Mouse (Mus musculus) intestine, postnatal 0 days (tissue): ENCODE measurements around the gene Efemp2. TPM values are rescaled to one million over a fixed set of nuclear protein-coding genes. Genes with fewer than 3 reads are reported as not detected.

Source experiments
- ATAC-seq: fragments of 200-750 bp; cut with Nextera tagmentation; 2 replicates; pipeline ENCODE4 v1.8.0; 2017; ENCODE audit warnings: mild to moderate bottlenecking, moderate TSS enrichment, moderate library complexity
- H3K27ac ChIP-seq: fragments of 300-500 bp; sonication (generic); 2 replicates; pipeline ENCODE4 v1.5.1; 2014; ENCODE audit warnings: mild to moderate bottlenecking, low read depth, low read length, moderate library complexity
- H3K27me3 ChIP-seq: fragments of 300-500 bp; sonication (generic); replicated peaks from 2 replicates; pipeline ENCODE4 v1.6.1; 2014; ENCODE audit warnings: low read length, mixed read lengths; ENCODE audit not compliant: control insufficient read depth, insufficient read depth
- H3K36me3 ChIP-seq: fragments of 300-500 bp; sonication (generic); 2 replicates; pipeline ENCODE4 v1.6.1; 2014; ENCODE audit warnings: mild to moderate bottlenecking, moderate library complexity; ENCODE audit not compliant: control insufficient read depth, insufficient read depth
- H3K4me1 ChIP-seq: fragments of 300-500 bp; sonication (generic); replicated peaks from 2 replicates; pipeline ENCODE4 v1.6.1; 2014; ENCODE audit warnings: antibody characterized with exemption, low read length, mixed read lengths; ENCODE audit not compliant: control insufficient read depth, insufficient read depth
- H3K4me2 ChIP-seq: fragments of 300-500 bp; sonication (generic); replicated peaks from 2 replicates; pipeline ENCODE4 v1.6.1; 2014; ENCODE audit warnings: low read depth, mild to moderate bottlenecking, moderate library complexity
- H3K4me3 ChIP-seq: fragments of 300-500 bp; sonication (generic); 2 replicates; pipeline ENCODE4 v1.5.1; 2014; ENCODE audit warnings: low read depth, low read length
- H3K9ac ChIP-seq: fragments of 300-500 bp; sonication (generic); 2 replicates; pipeline ENCODE4 v1.6.1; 2014; ENCODE audit warnings: mild to moderate bottlenecking, low read depth, low read length
- H3K9me3 ChIP-seq: fragments of 300-500 bp; sonication (generic); 2 replicates; pipeline ENCODE4 v1.6.1; 2016; ENCODE audit warnings: mixed run types; ENCODE audit not compliant: control insufficient read depth
- CTCF ChIP-seq: sonication (generic); IDR thresholded peaks from 2 replicates; pipeline ENCODE4 v1.5.1; 2016; ENCODE audit warnings: low read depth, mild to moderate bottlenecking, control low read depth, antibody characterized with exemption, moderate library complexity
- WGBS: fragments of 180-500 bp; shearing (Covaris S2); extraction: QIAGEN DNeasy Blood & Tissue Kit; methylation state at CpG from one replicate; pipeline ENCODE4 v1.1.7; 2014; 5-methylcytosine and 5-hydroxymethylcytosine counted together
- polyA plus RNA-seq: library from polyadenylated mRNA; unstranded; fragments of >200 nt; fragmentation: Nextera tagmentation; extraction: Ambion mirVana; gene quantifications from 2 replicates; pipeline ENCODE4 v1.2.1, GENCODE M21; 2015

Gene Efemp2
- polyA plus RNA-seq, 1 experiment from 2014 or later: 40.7 TPM

DNA sequence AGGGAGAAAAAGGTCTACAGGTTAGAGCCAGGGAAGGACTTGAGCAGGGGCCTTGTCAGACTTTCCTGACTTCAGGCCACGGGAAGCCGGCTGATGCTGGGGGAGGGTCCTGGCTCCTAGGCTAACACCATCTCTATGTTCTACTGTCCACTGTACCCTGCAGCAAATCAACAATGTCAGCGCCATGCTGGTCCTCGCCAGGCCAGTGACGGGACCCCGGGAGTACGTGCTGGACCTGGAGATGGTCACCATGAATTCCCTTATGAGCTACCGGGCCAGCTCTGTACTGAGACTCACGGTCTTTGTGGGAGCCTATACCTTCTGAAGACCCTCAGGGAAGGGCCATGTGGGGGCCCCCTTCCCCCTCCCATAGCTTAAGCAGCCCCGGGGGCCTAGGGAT is 7.6 kb downstream of the Efemp2 start:
- Histone ChIP-seq H3K4me2 (no peak overlapping the region), H3K27me3 (no peaks in the 10 kb centered on the region), H3K27ac (no peak overlapping the region), H3K9me3 (no peaks in the 10 kb centered on the region), H3K9ac (no peak overlapping the region), H3K4me3 (no peak overlapping the region), H3K36me3 (peaks cover 53% of the 10 kb centered on the region), H3K4me1 (no peaks in the 10 kb centered on the region)
- WGBS: 93% methylated on average over 10 of the region's 10 CpGs
- no peak for ATAC-seq
- no peak for TF ChIP-seq CTCF

DNA sequence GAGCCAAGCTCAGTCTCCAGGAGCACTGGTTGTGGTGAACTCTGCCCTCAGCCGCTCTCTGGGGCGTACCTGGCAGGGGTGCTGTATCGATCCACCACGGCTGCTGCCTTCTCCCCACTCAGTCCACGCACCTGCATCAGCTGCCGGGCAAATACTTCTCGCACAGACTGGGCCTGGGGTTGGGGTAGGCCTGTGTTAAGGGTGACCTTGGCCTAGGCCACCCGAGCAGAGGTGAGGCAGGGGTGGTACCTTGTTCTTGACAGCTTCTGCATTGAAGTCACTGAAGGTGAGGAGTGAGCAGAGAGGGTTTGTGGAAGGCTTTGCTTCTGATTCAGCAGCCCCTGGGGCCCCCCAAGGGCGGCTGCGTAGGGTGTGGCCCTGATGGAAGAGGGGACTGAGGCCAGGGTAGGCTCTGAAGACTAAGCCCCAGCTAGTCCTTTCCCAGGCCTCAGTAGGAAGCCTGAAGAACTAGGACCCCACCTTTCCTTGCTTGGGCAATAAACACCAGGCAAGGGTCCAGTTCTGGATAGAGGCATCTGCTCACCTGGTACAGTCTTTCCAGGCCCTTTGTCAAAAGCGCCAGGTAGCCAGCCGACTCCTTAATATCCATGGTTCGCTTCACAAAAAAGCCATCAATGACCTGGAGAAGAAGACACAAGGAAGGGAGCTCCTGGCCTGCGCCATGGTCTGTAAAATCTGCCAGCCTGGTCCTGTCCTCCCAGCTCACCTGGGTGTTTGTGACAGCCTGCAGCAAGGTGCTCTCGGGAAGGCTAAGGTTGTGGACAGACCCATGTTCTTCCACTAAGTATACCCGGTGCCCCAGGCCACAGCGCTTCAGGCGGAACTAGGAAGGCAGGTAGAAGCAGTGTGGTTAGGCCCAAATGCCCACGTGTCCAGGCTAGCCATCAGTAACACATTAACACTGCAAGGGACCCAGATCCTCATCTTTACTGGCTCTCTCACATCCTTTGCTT is 9.9 kb downstream of the Efemp2 start:
- H3K9me3 ChIP-seq: no peaks in the 10 kb centered on the region
- no peaks in the 10 kb centered on the region for H3K4me1 ChIP-seq
- no peak overlapping the region for H3K4me3 ChIP-seq
- peaks cover 51% of the 10 kb centered on the region for H3K36me3 ChIP-seq
- 84% methylated on average over 19 of the region's 19 CpGs for WGBS
- no peak for ATAC-seq
- no peak overlapping the region for H3K9ac ChIP-seq
- TF ChIP-seq CTCF: no peak
- H3K27me3 ChIP-seq: no peaks in the 10 kb centered on the region
- no peak overlapping the region for H3K27ac ChIP-seq
- H3K4me2 ChIP-seq: no peak overlapping the region

DNA sequence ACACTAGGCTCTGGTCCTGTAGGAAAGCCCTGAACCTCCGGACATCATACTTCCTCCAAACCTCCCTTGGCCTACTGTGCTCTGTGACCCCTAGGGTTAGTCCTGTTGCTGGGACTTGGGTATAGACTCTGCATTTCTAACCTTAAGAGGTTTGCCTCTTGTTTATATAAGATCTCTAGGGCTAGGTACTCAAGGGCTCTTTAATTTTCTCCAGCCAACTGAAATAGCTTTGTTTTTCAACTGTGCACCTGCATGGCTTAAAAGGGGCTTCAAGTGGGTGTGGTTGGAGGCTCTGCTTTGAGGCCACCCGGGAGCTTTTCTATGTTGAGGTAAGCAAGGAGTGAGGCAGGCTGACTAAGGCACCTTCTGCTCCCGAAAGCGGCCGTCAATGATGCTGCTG is 10.7 kb downstream of the Efemp2 start:
- ATAC-seq: no peak
- Histone ChIP-seq H3K9me3 (no peaks in the 10 kb centered on the region), H3K4me1 (no peaks in the 10 kb centered on the region), H3K27me3 (no peaks in the 10 kb centered on the region), H3K4me3 (no peak overlapping the region), H3K4me2 (no peak overlapping the region), H3K27ac (no peak overlapping the region), H3K36me3 (peaks cover 51% of the 10 kb centered on the region), H3K9ac (no peak overlapping the region)
- no peak for TF ChIP-seq CTCF
- 88% methylated on average over 5 of the region's 5 CpGs for WGBS

DNA sequence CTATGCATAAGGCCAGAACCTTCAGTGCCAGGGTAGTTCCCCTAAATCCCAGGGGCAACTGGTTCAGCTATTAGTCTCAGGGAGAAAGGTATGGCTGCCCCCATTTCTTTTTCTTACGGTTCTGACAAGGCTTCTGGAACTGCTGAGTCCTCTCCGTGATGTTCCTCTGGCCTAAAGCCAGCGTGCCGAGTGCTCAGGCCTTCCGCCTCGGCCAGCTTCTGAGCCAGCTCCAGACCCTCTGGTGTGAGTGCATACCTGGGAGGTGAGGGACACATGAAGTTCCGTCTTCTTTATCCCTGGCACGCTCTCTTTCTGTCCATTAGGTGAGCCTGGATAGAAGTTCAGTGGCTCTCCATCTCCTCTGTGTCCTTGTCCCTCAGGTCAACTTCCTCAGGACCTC is 11.6 kb downstream of the Efemp2 start:
- H3K4me1 ChIP-seq: no peaks in the 10 kb centered on the region
- peaks cover 44% of the 10 kb centered on the region for H3K36me3 ChIP-seq
- H3K27ac ChIP-seq: no peak overlapping the region
- no peaks in the 10 kb centered on the region for H3K27me3 ChIP-seq
- no peak overlapping the region for H3K4me2 ChIP-seq
- ATAC-seq: no peak
- WGBS: 93% methylated on average over 8 of the region's 8 CpGs
- no peak overlapping the region for H3K4me3 ChIP-seq
- no peaks in the 10 kb centered on the region for H3K9me3 ChIP-seq
- H3K9ac ChIP-seq: no peak overlapping the region
- no peak for TF ChIP-seq CTCF

DNA sequence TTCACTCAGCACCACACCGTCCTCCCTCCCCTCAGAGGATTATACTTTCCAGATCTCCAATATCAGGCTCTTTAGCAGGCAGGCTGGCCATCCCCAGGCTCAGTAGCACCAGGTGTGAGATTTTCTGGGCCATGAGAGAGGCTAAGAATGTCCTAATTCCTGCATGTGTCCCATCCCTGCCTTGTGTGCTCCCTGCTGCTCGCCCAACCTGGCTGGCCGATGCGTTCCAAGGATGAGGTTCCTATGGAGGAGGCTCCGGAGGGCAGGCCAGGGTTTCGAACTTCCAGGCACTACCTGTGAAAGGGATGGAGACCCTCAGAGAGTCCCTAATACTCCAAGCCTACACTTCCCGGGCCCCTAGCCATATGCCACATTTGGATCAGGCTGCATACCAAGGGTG is 12.1 kb downstream of the Efemp2 start:
- peaks cover 43% of the 10 kb centered on the region for H3K36me3 ChIP-seq

DNA sequence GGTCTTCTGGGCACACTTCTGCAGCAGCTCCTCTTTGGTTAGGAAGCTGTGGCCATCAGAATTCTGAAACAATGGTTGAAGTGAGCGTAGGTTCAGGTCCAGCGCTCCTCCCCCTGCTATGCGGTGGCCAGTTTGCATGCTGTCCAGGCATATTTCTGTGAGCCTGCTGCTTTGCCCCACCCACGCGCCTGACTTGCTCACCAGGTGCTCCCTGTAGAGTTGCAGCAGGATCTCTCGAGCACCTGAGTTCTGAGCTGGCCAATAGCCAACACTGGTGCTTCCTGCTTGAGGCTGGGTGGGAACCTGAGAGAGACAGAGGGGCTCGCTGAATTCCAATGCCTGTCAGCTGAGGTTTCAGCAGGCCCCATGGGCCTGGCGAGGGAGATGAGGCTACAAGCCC is 12.5 kb downstream of the Efemp2 start:
- Histone ChIP-seq H3K4me2 (no peak overlapping the region), H3K4me1 (no peaks in the 10 kb centered on the region), H3K27me3 (no peaks in the 10 kb centered on the region), H3K9ac (no peak overlapping the region), H3K27ac (no peak overlapping the region), H3K36me3 (peaks cover 43% of the 10 kb centered on the region), H3K4me3 (no peak overlapping the region), H3K9me3 (no peaks in the 10 kb centered on the region)
- TF ChIP-seq CTCF: no peak
- no peak for ATAC-seq
- 78% methylated on average over 8 of the region's 8 CpGs for WGBS

More for the DNA sequence above, 12.1 kb downstream of the Efemp2 start:
- Histone ChIP-seq H3K4me3 (no peak overlapping the region), H3K9ac (no peak overlapping the region), H3K27me3 (no peaks in the 10 kb centered on the region), H3K27ac (no peak overlapping the region), H3K4me1 (no peaks in the 10 kb centered on the region), H3K4me2 (no peak overlapping the region), H3K9me3 (no peaks in the 10 kb centered on the region)
- WGBS: 95% methylated on average over 7 of the region's 7 CpGs
- no peak for TF ChIP-seq CTCF
- ATAC-seq: no peak
